Mouse (Mus musculus) T-helper 2 cell (primary cell): Measurements from ENCODE around the gene Tnpo1.
"Not testable (repeated sequence)": the region's sequence is repeated elsewhere in the genome, so short reads cannot be mapped to it uniquely, and the experiment has no call there.

Experiments used
- in situ Hi-C: fragments of 300-600 bp; cut with MboI, MseI; formaldehyde crosslinking; loops from one replicate; pipeline ENCODE4 v1.15.1; 2025; ENCODE audit warnings: high pct_unique_total_duplicates

Gene Tnpo1

DNA sequence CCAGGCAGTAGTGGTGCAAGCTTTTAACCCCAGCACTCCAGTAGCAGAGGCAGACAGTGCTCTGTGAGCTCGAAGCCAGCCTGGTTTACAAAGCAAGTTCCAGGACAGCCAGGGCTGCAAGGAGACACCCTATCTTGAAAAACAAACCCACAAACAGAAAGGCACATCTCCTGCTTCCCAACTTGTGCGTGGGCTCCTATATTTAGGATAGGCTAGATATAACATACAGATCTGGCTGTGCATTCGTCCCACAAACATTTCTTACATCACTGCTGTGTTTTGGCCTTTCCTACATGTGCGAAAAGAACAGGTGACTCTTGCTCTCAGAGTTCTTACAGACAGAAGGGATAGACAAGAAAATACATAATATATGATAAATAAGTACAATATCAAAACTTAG, 100.6 kb downstream of the Tnpo1 start:
- in situ Hi-C loops: no loop called here

DNA sequence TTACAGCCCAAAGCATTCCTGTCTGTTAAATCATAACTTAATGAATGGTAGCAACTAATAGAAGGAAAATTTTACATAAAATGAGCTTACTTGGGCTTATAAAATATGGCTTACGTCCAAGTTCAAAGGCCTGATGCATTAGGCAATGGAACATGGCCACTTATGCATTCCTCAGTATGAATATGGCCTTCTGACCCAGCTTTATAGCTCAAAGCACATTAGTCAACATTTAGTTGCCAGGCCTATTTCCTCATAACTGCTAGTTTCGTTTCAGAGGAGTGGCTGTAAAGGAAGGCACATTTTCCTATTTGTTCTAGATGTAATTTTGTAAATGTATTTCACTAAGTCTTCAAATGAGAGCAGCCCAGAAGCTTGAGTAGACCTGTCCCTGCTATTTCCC, 107.1 kb downstream of the Tnpo1 start:
- in situ Hi-C loops: no loop called here

DNA sequence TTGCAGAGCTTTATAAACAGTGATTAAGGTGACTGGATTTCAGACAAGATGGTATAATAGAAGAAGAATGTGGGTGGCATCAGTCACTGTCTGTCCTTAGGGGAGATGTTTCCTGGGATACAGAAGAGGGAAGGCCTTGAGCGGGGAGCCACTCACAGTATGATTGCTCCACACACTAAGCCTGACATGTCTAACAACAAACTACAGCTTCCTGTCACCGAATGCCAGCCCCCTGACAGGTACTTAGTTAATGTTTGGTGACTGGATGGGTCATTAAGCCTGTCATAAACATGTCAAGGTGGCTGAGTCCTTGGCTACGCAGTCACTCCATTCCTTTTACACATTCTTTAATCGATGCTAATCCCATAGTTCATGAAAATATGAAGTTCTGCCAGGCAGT, 108.0 kb downstream of the Tnpo1 start:
- in situ Hi-C loops: no loop called here

DNA sequence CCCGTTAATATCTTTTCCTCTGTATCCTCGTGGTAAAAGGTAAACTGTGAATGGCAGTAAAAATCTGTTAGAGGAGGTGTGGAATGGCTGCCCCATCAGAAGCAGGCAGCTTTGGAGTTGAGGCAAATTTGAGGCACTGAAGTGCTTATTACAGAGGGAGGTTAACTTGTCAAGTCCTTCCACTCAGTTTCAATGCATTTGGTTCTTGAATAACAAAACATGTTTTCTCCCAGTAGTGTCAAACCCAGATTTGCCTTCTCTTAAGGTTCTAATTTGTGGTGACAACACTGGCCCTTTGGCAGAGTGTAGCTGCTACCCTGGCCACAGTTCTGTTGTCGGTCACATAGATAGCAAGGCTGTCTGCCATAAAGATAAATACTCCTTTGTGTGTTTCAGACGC, 108.4 kb downstream of the Tnpo1 start:
- in situ Hi-C loops: no loop called here

GRCm38 (mm10) chr13:98816981-98817660, 109.1 kb downstream of the Tnpo1 start:
- in situ Hi-C loops: not testable (repeated sequence)

- in situ Hi-C loops: no loop called here
These were observed 109.6 kb downstream of the Tnpo1 start for GRCm38 (mm10) chr13:98816571-98816970.

GRCm38 (mm10) chr13:98815147-98815785, 110.9 kb downstream of the Tnpo1 start, which contains the start of gene Fcho2:
Gene Fcho2, minus strand, starts transcription at chr13:98815449.
- in situ Hi-C loops: no loop called here

- in situ Hi-C loops: no loop called here
These were observed 111.7 kb downstream of the Tnpo1 start for GRCm38 (mm10) chr13:98814275-98815040.

DNA sequence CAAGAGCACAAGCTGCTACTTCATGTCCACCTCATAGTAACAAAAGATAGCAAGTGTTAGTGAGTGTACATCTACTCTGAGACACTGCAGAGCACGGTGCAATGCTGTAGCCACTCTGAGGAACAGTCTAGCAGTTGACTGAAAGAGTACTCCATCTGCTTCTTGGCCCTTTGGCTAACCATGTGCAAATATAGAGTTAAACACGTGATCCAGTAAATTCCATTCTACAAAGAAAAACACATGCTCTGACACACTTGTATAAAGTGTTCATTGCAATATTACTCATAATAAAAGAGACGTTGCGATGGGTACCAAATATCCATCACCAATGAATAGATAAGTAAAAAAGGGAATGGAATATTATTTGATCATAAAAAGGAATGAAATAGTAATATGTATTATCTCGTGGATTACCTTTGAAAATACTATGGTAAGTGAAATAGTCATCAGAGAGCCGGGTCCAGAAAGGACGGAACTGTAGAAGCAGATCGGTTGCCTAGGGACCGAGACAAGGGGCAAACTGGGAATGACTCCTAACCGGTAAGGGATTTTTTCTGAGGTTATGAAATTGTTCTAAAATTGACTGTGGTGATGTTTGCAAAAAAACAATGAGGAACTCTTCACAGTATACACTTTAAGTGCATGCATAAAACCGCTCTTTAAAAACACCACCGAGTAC, 112.4 kb downstream of the Tnpo1 start:
- in situ Hi-C loops: no loop called here

GRCm38 (mm10) chr13:98813167-98813566, 113.0 kb downstream of the Tnpo1 start:
- in situ Hi-C loops: no loop called here

DNA sequence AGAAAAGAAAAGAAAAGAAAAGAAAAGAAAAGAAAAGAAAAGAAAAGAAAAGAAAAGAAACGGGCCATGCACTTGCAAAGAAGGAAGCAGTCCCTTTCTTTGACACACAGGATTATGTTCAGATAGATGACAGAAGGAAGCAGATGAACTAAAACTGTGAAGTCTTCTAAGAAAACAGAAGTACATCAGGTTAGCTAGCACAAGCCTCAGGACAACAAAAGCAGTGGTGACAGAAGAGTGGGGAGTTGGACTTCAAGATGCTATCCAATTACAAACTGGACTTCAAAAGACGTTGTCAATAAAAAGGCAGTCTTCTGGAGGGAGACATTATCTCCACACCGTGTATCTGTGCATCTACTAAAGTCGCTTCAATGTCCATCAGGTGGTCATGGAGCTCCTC, 113.9 kb downstream of the Tnpo1 start:
- in situ Hi-C loops: no loop called here

- in situ Hi-C loops: no loop called here
These were observed 116.0 kb downstream of the Tnpo1 start for GRCm38 (mm10) chr13:98810143-98810542.

- in situ Hi-C loops: no loop called here
These were observed 117.1 kb downstream of the Tnpo1 start for GRCm38 (mm10) chr13:98809087-98809486.

DNA sequence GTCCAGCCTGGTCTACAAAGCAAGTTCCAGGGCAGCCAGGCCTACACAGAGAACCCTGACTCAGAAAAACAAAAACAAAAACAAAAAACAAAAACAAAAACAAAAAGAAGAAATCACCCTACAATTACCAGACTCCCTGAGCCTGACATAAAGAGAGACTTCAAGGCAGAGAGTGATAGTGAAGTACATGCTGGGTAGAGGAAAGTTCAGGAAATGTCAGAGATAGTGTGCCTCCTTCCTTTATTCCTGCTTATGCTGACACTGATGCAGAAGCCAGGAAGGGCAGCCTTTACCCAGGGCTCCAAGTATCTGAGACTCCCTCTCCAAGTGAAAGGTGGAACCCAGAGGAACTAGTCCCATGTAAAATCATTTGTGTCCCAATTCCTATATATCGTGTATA, 121.7 kb downstream of the Tnpo1 start:
- in situ Hi-C loops: no loop called here

GRCm38 (mm10) chr13:98803699-98804098, 122.5 kb downstream of the Tnpo1 start:
- in situ Hi-C loops: no loop called here

DNA sequence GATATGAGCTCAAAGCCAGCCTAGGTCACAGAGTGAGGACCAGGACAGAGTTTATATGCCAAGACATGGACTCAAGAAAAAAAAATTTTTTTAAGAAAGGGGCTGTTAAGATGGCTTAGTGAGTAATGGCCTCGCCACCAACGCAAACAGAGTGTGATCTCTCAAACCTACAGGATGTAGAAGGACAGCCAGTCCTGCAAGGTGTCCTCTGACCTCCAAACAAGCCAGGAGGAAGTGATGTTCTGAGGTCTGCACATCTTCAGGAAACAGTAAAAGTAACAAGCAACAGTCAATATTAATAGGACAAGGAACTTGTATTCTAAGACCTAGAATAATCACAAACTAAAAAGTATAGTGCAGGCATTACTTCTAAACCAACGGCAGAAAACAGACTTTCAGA, 123.2 kb downstream of the Tnpo1 start:
- in situ Hi-C loops: no loop called here

GRCm38 (mm10) chr13:98795511-98795910, 130.7 kb downstream of the Tnpo1 start:
- in situ Hi-C loops: no loop called here

- in situ Hi-C loops: no loop called here
These were observed 133.3 kb downstream of the Tnpo1 start for GRCm38 (mm10) chr13:98792864-98793263.

DNA sequence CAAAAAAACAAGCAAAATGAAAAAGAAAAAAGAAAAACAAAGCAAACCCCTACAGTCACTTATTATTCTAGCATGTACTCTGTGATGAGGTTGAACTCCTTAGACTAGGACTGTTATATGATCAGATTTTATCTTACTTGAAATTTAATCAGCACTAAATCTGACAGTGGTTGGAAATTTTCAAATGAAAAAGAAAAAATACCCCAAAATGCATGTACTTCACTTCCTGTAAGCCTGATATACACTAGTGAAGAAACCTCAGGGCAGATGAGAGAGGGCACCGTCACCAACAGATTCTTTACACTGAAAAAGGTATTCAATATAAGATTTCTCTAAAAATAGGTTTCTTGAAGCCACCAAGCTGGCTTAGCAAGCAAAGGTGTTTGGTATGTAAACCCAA, 134.5 kb downstream of the Tnpo1 start:
- in situ Hi-C loops: no loop called here
